Mouse (Mus musculus) thymus, postnatal 25 days (tissue): ENCODE measurements at regions not wholly inside any gene's neighbourhood (a gene's known extent, or its start where the extent isn't known, plus 50 kb on each side); places are given as distances from the start of the nearest gene placed in this dataset.

Source experiments
- DNase-seq: peaks from one replicate; pipeline ENCODE4 v3.0.0; 2022

GRCm38 (mm10) chr4:33702028-33702666, 222.2 kb upstream of the Cnr1 start:
- DNase-seq: no peak

- no peak for DNase-seq
These were observed 218.7 kb upstream of the Cnr1 start for GRCm38 (mm10) chr4:33705722-33706121.

- peak; percentile 45 for DNase-seq
These were observed 217.6 kb upstream of the Cnr1 start for GRCm38 (mm10) chr4:33706785-33707184.

DNA sequence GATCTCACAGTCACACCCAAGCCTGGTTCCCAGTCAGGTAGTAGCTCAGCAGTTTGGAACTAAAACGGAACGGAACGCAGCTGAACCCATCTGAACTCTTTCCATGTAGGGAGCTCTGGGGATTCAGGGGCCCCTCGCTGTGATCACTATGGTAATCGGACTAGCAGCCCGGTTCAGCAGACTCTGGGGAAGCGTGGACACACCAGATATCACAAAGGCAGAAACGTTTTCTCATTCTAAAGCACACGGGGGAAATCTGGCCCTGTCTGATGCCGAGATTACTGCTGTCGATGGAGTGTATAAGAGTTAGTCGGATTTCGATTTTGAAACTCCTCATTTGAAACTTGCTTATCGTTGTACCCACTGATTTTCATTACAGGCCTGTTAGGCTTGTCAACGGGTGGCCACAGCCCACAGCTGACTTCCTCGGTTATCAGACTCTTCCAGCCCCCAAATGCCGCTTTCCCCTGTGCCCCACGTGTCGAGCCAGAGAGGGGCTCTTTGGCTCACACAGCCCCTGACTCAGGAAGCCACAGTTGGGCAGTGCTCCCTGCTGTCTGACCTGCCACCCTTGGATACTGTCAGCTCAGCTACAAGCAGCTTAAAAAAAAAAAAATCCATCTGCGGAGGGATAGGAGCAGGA, 207.8 kb upstream of the Cnr1 start:
- DNase-seq: no peak

DNA sequence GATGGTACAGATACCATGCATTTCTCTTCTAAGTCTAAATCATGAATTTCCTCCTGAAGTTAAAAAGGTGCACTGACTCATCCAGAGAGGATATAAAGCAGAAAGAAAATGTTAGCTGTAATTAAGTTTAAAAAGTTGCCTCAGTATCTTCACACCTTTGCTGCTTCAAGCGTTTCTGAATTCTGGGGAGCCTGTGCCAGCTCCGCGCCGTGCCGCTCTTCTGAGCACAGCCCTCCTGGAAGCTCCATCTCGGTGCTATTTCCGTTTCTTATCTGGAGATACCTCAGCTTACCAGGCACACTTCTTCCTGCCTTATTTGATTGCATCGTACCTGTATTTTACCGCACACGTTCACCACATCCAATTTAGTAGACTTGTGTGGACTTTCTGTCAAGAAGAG, 203.4 kb upstream of the Cnr1 start:
- DNase-seq: no peak

GRCm38 (mm10) chr4:33721971-33722370, 202.4 kb upstream of the Cnr1 start:
- no peak for DNase-seq

GRCm38 (mm10) chr4:33731837-33732236, 192.6 kb upstream of the Cnr1 start:
- no peak for DNase-seq

DNA sequence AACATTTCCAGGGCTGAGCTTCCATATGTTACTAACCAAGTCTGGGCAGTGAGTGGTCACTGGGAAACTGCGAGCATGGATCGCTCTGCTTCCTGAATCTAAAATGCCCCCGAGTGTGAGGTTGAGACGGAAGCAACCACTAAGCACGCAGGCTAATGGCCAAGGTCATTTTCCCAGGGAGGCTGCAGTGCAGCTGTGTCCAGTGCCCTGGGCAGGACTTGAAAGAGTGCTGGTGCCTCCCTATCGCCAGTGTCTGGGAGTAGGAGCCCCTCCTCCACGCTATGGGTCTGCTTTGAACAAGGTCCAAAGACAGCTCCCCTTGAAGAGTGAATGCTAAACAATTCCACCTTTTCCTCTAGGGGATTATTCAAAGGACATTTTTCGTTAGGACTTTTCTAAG, 189.5 kb upstream of the Cnr1 start:
- DNase-seq: no peak

- no peak for DNase-seq
These were observed 188.9 kb upstream of the Cnr1 start for GRCm38 (mm10) chr4:33735442-33735966.

- no peak for DNase-seq
These were observed 188.2 kb upstream of the Cnr1 start for GRCm38 (mm10) chr4:33736061-33736701.

DNA sequence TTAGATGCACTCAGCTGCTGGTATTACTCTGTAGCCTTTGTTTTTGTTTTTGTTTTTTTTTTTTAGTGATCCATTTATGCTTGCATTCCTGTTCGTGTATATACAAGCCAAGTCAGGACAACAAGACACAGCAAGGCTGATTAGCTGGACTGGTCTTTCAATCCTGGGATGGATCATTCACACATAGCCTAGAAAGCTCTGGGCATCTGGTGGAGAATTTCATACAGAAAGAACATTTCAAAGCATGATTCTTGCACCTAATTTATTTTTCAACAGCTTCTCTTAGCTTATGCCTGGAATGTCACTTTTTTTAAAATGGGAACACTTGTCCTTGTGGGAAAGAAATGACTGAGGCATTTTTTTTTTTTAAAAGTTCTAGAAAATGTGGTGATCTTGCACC, 187.1 kb upstream of the Cnr1 start:
- DNase-seq: no peak

DNA sequence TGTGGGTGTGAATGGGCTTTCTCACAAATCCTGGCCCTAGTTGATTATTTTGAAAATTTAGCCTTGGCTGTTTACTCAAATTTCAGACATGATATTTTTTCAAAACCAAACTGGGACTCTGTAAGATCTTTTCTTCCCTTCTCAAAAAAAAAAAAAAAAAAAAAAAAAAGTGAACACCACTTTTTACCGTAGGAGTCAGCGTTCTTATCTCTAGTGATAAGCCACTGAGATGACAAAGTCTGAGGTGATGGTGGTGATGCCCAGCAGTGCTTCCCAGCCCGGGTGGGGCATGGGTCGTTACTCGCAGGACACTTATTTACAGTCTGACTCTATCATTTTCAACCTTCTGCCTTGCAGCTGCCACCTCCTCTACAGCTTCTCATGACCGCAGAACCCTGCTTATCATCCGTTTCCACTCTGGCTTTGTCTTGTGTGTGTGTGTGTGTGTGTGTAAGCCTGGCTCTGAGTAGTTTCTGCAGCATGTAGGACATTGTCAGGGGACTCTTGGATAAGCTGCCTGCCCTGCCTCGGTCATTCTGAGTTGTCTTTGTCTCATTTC, 186.5 kb upstream of the Cnr1 start:
- no peak for DNase-seq

- no peak for DNase-seq
These were observed 185.0 kb upstream of the Cnr1 start for GRCm38 (mm10) chr4:33739211-33739904.

DNA sequence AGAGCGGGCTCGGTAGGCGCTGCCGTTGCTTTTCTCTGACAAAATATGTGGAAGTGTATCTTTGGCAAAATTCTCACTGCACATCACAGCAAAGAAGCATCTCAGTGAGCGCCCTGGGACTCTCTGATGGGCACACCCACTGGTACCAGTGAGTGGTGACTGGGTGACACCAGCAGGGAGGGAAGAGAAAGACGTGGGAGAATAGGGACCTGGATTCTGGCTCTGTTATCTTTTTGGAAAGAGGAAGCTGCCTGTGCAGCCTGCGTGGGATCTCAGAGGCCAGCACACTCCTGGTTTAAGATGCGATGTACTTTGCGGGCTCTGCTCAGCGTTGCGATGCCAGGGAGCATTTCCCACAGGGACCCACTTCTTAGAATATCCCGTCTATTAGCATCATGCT, 183.4 kb upstream of the Cnr1 start:
- no peak for DNase-seq

- DNase-seq: no peak
These were observed 179.2 kb upstream of the Cnr1 start for GRCm38 (mm10) chr4:33745180-33745579.

- no peak for DNase-seq
These were observed 177.0 kb upstream of the Cnr1 start for GRCm38 (mm10) chr4:33747316-33747895.

GRCm38 (mm10) chr4:33767721-33768120, 156.7 kb upstream of the Cnr1 start:
- DNase-seq: no peak

- no peak for DNase-seq
These were observed 138.4 kb upstream of the Cnr1 start for GRCm38 (mm10) chr4:33786027-33786426.

- DNase-seq: no peak
These were observed 137.4 kb upstream of the Cnr1 start for GRCm38 (mm10) chr4:33786958-33787357.

- no peak for DNase-seq
These were observed 131.0 kb upstream of the Cnr1 start for GRCm38 (mm10) chr4:33793398-33793797.

DNA sequence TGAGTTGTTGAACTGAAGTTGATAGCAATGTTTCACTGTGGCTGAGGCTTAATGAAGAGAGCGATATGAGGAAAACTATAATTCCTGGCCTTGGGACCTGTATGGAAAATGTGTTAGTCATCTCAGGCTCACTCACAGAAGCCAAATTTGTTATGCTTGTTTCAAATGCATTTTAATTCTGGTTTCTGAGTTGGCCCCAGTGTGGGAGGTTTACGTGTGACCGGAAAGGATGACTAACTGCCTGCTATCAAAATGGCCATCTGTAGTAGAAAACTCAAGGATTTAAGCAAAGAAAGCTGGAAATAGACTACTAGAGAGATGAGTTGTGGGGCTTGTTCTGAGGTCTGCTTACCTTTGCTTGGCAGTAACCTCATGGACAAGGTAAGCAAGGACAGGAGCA, 128.9 kb upstream of the Cnr1 start:
- DNase-seq: no peak

GRCm38 (mm10) chr4:33797964-33798363, 126.4 kb upstream of the Cnr1 start:
- no peak for DNase-seq

DNA sequence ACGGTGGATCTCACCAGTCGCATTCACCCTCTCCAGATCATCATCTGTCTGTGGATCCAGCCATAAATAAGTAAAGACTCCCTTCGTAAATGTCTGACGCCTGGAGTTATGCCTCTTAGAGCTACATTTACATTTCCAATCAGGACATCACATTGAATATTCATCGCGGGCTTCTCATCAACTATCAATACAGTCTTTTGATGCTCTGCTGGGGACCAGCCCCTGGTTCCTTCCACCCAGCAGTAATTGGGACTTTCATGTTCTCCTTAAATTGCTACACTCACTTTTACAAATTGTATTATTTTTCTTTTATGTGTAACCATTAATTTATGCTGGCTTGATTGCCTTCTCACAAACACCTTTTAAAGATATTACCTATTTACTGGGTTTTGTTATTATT, 125.7 kb upstream of the Cnr1 start:
- DNase-seq: no peak
